Mouse (Mus musculus) lung, postnatal 36 days (tissue): ENCODE results near the gene Dhcr24.

Experiments used
- DNase-seq: peaks from one replicate; pipeline ENCODE4 v3.0.0; 2022; ENCODE audit warnings: mixed read lengths

Gene Dhcr24

DNA sequence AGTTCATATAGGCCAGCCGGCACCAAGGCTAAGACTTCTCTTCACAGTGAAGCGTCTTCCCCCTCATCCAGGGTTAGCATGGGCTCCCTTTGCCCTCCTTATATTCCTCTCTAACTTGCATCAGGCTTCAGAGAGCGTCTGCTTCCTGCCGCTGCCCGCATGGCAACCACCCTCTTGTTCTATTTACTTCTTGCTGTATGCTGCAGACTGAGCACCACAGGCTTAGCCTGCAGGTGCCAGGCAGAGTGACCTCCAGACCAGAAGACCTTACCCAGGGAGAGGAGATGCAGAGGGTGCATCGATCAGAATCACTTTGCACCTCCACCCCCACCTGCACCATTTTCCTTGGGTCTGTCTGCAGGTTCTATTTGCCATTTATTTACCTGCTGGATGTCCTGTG, 1.2 kb downstream of the Dhcr24 start:
- DNase-seq, result no peak

DNA sequence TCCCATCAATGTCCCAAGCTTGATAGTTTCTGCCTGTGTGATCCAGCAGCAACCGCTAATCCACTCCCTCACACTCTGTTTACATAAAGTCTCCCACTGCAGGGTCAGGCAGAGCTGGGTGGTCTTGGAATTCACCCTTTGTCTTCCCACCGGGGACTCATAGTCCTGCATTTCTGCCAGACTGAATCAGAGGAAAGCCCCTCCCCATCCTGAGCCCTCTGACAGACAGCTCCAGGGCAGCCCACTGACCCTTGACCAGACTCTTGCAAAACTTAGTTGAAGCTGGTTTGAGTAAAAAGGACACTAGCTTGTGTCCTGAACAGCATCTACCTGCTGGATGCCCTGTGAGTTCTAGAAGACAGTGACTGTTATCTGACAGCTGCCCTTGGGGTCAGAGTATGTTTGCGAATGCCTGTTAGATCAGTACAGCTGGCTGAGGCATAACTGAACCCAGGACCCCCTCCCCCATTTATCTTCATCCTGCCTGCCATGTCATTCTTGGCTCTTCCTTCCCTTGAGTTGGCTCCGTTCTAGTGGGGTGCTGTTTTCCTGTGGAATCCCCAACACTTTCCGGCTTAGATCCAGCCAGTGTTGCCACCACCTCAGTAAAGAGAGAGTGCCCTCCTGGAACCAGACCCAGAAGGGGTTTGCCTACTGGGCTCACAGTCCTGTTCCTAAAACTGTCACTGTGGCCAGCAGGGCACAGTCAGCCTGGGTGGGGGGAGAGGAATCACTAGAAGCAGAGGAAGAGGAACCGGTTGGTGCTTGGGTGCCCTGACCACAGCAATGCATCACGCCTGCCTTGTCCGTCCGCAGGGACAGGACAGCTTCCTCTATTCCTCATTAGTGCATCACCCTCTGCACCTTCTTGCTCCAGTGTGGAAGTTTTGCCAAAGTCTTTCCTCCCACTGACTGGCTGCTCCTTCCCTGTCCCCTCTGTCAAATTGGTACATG, 2.3 kb downstream of the Dhcr24 start:
- DNase-seq, result peak; percentile 37

DNA sequence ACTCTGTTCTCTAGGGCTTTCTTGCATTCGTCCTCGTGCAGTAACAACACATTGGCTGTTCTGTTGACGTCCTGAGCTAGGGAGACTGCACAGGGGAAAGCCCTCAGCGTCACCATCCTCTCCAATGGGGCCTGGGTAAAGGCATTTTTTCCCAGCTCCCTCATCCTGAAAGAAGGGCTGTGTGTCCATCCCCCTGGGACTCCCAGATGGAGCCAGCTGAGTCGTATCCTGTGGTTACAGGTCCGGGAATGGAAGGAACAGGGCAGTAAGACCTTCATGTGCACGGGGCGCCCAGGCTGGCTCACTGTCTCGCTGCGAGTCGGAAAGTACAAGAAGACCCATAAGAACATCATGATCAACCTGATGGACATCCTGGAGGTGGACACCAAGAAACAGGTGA, 3.3 kb downstream of the Dhcr24 start:
- DNase-seq, result no peak

DNA sequence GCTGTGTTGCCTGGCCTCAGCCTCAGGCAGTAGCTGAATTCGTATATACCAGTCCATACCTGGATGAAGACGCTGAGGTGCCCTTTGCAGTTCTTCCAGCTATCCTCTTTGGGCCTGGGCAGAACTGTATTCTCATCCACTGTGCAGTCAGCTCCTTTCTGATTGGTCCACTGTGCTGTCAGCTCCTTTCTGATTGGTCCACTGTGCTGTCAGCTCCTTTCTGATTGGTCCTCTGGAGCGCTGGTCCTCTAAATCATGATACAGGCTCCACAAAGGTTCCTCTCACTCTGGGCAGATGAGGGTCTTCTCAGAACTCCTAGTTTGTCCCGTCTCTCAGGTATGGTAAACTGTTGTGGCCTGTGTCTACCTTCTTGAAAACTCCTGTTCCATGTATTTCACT, 8.8 kb downstream of the Dhcr24 start:
- DNase-seq, result no peak

DNA sequence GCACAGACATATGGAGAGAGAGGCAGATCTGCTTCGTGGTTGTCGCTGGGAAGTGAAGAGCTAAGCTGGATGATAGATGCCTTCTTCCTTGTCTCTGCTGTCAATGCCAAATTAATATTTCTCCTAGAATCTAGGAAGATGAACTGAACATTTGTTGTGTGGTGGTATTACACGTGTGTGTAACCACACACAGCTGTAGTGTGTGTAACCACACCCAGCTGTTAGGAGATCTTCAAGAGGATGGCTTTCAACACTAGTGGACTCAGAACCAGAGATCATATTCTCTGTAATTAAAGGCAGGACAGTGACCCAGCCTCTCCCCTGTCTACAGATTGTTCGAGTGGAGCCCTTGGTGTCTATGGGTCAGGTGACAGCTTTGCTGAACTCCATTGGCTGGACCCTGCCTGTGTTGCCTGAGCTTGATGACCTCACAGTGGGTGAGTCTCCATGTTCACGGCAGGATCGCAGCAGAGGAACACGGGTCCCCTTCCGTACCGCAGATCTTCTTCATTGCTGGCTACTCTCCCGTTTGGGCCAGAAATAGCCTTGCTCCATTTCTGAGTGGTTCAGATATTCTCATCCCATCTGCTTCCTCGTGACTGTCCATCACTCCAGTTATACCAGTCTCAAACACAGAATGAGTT, 10.4 kb downstream of the Dhcr24 start:
- DNase-seq, result no peak

DNA sequence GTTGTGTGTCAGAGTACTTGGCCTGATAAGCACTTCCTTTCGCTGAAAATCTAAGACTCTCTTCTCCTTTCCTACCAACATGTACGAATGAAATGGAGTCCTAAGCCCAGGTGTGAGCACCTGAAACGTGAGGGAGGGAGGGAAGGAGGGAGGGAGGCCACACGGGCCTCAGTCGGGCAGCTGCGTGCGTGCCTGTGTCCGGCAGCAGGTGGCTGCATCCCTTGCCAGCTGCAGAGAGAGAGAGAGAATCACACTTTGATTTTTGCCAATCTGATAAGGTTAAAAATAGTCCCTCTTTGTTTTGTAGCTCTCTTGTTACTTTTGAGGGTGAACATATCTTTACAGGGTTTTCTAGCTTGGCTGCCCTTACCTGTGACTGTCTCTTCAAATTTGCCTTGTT, 14.2 kb downstream of the Dhcr24 start:
- no peak for DNase-seq

DNA sequence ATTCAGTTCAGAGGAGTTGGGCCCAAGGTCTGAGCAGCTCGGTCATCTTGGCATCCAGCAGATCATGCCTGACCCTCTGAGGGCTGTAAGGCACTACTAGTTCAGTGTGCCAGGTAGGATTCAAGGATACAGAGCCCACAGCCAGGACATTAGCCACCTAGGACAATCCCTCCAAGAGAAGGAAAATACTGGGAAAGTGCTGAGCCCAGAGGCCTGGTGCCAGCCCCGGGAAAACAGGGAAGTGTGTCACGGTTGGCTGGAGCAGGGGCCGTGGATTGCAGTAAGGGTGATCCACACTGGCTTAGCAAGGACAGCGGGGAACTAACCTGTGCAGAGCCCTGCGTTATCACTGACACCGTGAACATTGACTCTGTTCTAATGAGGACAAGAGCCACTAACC, 16.7 kb downstream of the Dhcr24 start:
- DNase-seq, result no peak

DNA sequence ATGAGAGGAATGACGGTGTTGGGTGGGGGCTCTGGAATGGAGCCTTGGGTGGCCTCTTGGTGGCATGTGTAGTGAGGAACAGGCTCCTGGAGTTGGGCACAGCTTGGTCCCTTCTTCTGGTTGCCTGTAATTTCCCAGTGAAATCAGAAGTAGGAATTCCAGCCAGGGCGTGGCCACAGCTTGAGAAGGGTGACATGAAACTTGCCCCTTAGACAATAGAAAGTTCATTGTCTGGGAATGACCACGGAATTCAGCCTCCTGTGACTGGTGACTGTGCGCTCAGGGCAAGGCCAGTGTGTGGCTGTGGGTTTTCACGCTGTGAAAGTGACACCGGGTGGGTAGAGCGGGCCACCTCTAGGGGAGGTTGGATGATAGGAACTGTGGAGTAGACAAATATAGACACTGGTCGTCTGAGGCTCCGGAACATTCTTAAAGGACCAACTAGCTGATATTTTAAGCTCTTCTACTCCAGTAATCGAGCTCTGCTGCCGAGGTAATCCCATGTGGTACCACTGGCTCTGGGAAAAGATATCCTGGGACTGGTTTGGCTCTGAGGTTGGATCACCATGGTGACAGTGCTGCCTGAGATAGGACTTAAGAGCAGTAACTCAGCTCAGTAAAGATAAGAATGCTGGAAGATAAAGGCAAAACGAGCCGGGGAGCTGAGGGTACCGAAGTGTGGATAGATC, 20.5 kb downstream of the Dhcr24 start:
- DNase-seq, result no peak

DNA sequence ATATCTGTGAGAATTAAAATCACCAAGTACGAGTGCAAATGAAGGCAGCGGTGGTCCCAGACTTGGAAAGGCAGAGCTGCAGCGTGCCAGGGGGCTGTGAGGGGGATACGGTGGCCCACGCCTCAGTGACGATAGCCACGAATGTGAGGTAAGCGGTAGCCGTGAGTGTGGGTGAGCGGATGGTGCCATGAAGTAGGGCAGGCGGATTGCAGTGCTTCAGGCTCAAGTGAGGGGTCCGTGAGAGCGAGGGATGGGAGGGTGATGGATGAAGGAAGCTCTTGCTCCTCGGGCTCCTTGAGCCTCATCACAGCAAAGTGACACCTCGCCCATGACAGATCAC, 21.0 kb downstream of the Dhcr24 start:
- no peak for DNase-seq

DNA sequence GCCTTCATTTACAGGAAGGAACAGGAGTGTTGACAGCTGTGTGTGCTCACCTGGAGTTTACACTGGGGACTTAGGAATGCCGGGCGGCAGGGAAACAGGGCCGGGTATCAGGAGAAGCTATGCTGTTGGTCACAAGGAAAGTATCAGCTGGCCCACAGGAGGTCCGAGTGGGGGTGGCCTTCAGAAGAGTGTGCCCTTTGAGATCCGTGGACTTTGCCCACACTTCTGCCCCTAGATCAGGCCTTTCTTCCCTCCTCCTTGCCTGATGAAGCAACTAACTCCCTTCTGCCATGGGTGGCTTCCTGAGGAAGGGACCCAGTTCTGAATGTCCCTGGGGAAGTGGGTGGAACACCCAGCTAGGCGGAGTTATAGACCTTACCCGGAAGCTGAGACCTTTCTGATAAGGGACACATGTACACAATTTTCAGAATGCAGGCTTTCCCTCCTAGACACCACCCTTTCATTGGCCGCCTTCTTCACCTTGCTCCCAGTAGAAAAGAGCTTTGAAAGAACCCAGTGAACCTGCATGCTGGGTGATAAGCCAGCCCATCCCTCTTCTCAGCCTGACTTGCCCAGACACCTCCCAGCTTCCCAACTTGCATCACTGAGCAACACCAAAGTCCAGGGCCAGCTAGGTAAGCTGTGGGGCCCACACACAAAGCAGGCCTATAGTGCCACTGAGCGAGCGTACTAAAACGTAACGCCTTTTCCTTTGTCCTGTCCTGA, 21.8 kb downstream of the Dhcr24 start:
- DNase-seq, result peak; percentile 16

DNA sequence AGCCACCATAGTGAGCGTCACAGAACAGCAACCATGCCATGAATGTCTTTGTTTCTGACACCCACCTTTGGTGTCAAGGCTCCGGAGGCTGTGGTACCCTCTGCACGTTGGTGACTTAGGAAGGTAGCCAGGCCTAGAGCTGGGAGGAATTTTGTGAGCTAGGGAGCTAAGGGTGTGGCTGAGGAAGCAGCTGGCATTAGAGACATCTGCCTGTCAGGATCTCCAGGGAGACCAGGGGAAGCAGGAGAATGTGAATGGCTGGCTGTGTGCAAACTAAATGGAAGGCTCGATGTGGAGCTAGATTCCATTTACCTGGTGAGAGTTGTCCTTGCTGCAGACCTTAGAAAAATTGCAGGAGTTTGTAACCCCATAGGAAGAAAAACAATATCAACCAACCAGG, 23.8 kb downstream of the Dhcr24 start:
- no peak for DNase-seq

DNA sequence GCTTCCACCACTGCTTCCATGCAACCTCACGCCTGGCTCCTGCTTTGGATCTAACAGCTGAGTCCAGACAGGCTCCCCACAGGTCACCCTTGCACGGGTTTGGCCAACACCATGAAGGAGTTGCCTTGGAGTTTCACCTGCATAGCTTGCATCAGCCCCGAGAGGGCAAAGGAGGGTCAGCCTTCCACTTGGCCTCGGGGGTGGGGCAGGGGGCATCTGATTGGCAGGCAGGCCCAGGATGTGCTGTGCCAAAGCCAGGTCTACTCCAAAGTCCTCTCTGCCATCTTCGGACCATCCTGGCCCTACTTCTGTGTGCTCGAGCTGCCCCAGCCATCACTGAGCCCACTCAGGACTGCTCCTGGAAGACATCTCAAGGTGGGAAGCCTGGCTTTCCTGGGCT, 26.2 kb downstream of the Dhcr24 start:
- DNase-seq, result no peak

DNA sequence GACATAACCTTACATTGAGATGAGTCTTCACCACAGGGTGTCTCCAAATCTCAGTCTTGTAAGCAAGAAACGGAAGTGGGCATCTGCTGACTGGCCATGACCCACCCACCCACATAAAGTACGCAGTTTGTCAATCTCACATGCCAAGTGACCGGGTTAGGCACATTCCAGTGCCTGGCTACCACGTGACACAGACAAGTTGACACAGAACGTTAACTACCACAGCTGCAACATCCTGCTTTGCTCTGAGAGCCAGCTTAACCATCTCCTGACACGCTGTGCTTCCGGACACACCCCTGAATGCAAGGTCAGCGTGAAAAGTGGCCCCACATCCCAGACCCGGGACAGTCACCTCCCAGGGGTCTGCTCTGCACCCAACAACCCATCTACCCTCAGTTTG, 29.3 kb downstream of the Dhcr24 start:
- DNase-seq, result peak; percentile 66

DNA sequence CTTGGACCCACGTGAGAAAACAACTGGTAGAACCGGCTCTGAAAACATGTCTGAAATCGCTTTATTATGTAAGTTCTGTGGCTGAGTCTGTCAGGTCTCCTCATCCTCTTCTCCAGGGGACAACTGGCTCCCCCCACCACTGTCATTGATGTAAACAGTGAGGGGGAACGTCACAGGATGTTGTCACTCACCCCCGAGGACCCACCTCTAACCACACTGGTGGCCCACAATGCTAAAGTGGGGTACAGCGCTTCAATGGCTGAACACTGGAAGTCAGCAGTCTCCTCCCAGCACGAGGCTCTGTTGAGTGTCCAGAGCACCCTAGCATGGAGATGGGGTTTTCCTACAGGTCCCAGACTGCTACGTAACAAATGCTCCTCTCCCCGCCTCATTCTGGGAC, 30.0 kb downstream of the Dhcr24 start:
- DNase-seq, result no peak

DNA sequence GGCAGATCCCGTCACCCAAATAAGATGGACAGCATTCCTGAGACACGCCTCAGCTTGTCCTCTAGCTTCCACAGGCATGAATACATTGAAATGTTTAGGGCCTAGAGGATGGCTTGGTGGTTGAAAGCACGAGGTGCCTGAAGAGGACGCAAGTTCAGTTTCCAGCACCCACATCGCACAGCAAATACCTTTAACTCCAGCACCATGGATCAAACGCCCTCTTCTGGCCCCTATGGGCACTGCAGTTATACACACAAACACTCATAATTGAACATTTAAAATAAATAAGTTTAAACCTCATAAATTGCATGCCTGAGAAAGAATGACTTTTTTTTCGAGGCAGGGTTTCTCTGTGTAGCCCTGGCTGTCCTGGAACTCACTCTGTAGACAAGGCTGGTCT, 32.8 kb downstream of the Dhcr24 start:
- no peak for DNase-seq

DNA sequence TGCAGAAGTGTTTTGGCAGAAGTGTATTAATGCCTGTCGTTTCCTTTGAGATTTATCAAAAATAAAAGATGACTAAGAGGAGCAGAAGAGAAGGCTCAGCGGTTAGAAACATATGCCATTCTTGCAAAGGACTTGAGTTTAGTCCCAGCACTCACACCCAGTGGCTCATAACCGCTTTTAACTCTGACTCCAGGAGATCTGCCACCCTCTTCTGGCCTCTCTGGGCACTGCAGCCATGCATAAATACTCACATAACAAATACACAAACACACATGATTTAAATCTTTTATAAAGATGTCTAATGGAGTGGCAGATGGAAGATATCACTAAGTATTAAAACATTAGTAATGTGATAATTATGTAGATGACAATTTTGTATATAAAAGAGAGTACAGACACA, 35.4 kb downstream of the Dhcr24 start:
- no peak for DNase-seq

DNA sequence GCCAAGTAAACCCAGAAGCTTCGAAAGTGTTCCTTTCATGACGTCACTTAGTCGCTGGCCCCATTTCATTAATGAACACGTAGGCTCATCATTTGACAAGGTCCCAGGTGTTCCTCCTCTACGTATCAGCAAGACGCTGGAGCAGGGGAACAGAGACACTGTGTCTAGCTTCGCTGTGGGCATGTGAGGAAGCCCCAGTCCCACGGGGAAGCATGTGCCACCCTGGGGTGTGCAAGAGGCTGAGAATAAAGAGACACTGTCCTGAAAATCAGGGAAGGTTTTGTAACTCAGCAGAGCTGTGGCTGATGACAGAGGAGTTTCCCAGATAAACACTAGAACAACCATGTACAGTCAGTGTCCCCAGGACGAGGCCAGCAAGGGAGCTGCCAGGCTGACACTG, 36.2 kb downstream of the Dhcr24 start:
- no peak for DNase-seq

DNA sequence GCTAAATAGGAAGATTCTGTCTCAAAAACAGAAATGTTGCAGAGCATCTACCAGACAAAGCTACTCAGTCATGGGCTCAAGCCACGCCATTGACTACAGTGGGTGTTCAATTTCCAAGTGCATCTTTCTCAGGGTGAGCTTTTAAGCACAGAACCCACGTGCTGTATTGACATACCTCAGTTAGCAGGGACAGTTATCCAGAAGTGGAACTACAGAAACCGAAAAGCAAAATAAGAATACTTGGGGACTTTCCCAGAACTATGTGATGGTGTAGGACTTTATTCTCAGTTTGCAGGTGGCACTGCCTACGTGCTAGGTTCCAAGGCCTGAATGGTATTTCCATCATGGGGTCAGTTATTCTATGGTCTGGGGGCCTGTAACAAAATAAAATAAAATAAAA, 36.9 kb downstream of the Dhcr24 start:
- DNase-seq, result no peak

DNA sequence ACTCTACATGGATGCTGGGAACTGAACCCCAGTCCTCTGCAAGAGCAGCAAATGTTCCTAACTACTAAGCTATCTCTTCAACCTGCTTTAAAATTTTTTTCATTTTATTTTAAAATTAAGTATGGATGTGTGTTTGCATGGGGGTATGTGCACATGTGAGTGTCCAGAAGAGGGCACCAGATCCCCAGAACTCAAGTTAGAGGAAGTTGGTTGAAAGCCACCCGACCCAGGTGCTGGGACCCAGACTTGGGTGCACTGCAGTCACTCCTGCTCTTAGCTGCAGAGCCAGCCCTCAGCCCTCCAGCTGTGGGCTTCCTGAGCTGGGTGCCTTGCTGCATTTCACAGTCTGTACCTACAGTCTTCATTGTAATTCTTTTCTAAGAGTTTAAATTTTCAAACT, 38.6 kb downstream of the Dhcr24 start:
- DNase-seq, result no peak

DNA sequence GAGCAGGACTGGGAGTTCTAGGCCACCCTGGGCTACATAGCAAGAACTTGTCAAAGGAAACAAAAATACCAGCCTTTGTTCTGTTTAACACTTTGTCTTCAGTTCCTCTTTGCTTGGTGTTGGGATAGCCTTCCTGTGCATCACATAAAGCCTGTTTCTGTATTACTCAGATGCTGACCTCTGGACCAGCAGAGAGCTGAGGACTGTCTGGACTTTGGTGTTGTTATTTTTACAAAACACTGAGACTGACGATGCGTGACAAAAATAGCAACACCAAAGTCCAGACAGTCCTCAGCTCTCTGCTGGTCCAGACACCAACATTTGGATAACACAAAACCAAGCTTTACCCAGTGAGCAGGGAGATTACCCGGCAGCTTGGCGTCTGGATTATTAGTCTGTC, 39.9 kb downstream of the Dhcr24 start:
- no peak for DNase-seq

DNA sequence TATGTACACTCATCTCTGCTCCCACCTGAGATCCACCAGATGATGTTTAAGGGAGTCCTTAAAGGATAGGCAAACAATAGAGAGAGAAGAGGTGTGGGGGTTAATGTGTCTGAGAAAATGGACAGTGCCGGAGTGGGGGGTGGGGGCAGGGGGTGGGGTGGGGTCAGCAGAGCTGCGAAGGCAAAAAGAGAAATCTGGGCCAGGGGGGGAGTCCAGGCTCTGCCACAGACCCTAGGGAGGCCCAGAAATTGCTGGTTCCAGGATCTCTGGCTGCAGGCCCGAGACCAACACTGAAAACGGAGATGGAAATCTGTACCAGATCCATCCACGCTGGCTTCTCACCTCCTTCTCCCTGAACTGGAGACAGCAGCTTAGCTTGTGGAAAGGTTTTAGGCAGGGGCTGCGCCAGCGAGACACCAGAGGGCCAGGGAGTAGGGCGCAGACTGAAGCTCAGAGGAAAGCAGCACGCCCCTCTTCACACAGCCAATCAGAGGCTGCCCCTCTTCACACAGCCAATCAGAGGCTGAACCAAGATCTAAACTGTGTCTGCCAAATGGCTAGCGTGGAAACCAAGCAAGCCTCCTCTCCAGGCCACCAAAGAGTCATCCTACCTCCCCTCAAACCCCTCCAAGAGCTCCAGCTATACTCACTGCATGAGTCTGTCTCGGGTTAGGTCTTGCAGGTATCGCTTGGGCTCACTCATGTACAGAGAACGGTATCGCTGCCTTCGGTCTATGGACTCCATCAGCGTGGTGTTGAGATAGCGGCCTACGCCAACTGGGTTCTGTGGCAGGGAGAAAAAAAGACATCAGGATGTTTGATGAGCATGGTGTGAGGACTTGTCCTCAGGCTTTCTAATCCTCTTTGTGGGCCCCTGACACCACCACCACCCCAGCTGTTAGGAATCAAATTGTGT, 46.1 kb downstream of the Dhcr24 start:
- no peak for DNase-seq

DNA sequence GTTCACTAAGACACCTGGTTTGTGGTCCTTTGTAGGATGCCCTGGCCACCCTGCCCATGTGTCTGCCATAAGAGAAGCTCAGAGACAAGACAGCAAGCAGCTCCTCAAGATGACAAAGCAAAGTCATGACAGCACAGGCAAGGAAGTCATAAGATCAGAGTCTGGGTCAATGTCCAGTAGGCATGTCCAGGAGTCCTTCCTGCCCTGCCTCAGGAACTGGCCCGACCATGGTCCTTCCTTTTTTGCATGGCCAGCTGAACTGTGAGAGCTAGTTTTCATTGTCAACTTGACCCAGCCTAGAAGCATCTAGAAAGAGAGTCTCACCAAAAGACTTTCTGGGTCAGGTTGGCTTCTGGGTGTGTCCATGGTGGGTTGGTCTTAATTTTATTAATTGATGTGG, 47.1 kb downstream of the Dhcr24 start:
- DNase-seq, result no peak
